Mouse (Mus musculus) brain, embryonic 14.5 days (tissue): ENCODE data around the gene Ddb1.

Source experiments
- CTCF ChIP-seq: fragments of 200-500 bp; IDR thresholded peaks from 2 replicates; pipeline ENCODE4 v1.5.1; 2012; ENCODE audit warnings: inconsistent platforms, mild to moderate bottlenecking, moderate library complexity, borderline replicate concordance; ENCODE audit not compliant: insufficient read depth, insufficient read length; ENCODE audit errors: extremely low read depth
- POLR2A ChIP-seq: fragments of 200-500 bp; IDR thresholded peaks from 2 replicates; pipeline ENCODE4 v1.6.1; 2012; ENCODE audit warnings: mild to moderate bottlenecking, inconsistent platforms, borderline replicate concordance; ENCODE audit not compliant: poor library complexity, insufficient read depth, insufficient read length, severe bottlenecking; ENCODE audit errors: extremely low read depth

GRCm38 (mm10) chr19:10640589-10641378 is 35.7 kb downstream of the Ddb1 start:
- TF ChIP-seq CTCF (no peak), POLR2A (no peak)
